Mouse (Mus musculus): ENCODE measurements around the gene Ppp1r13b. TPM values are rescaled to one million over a fixed set of nuclear protein-coding genes. Genes with fewer than 3 reads are reported as not detected.
A peak's percentile ranks its signal among the peaks of the same experiment; 100 is the strongest.

Gene Ppp1r13b
- polyA plus RNA-seq, 1 experiment from 2014 or later, result 19.7 TPM

GRCm38 (mm10) chr12:111914031-111914430, 6.1 kb upstream of the Ppp1r13b start:
- Histone ChIP-seq H3K4me1 (replicated peaks) (no peaks in the 10 kb centered on the region; the same call in 1 of the 2 replicates), H3K9ac (replicated peaks) (no peak overlapping the region), H3K27me3 (peaks cover 14% of the 10 kb centered on the region), H3K9me3 (no peaks in the 10 kb centered on the region), H3K4me3 (replicated peaks) (no peak overlapping the region), H3K27ac (no peak overlapping the region), H3K36me3 (no peaks in the 10 kb centered on the region), H3K4me2 (replicated peaks) (no peak overlapping the region)
- 42% methylated on average over 3 of the region's 3 CpGs for whole genome bisulfite sequencing
- ATAC-seq, result no peak

- no peak overlapping the region for H3K4me2 ChIP-seq (replicated peaks)
- peaks cover 20% of the 10 kb centered on the region for H3K27me3 ChIP-seq
- no peak overlapping the region for H3K9ac ChIP-seq (replicated peaks)
- H3K4me1 ChIP-seq (replicated peaks), result peaks cover 6% of the 10 kb centered on the region
- no peak overlapping the region for H3K27ac ChIP-seq
- H3K36me3 ChIP-seq, result no peaks in the 10 kb centered on the region
- H3K9me3 ChIP-seq, result no peaks in the 10 kb centered on the region
- no peak overlapping the region for H3K4me3 ChIP-seq (replicated peaks)
- no peak for ATAC-seq
- 84% methylated on average over 7 of the region's 7 CpGs for WGBS
Measured at GRCm38 (mm10) chr12:111912802-111913201, 4.9 kb upstream of the Ppp1r13b start.

GRCm38 (mm10) chr12:111911796-111912195, 3.9 kb upstream of the Ppp1r13b start:
- Histone ChIP-seq H3K27me3 (peaks cover 20% of the 10 kb centered on the region), H3K4me1 (replicated peaks) (peaks cover 10% of the 10 kb centered on the region), H3K27ac (no peak overlapping the region), H3K4me2 (replicated peaks) (no peak overlapping the region), H3K4me3 (replicated peaks) (no peak overlapping the region), H3K36me3 (no peaks in the 10 kb centered on the region), H3K9ac (replicated peaks) (no peak overlapping the region), H3K9me3 (no peaks in the 10 kb centered on the region)
- WGBS, result 92% methylated on average over 2 of the region's 2 CpGs
- no peak for ATAC-seq

- H3K9me3 ChIP-seq, result no peaks in the 10 kb centered on the region
- H3K27me3 ChIP-seq, result peaks cover 26% of the 10 kb centered on the region
- no peak overlapping the region for H3K4me3 ChIP-seq (replicated peaks)
- no peak overlapping the region for H3K4me2 ChIP-seq (replicated peaks)
- H3K27ac ChIP-seq, result no peak overlapping the region
- ATAC-seq, result no peak
- no peak overlapping the region for H3K9ac ChIP-seq (replicated peaks)
- 90% methylated on average over 15 of the region's 15 CpGs for WGBS
- peaks cover 15% of the 10 kb centered on the region for H3K4me1 ChIP-seq (replicated peaks)
- no peaks in the 10 kb centered on the region for H3K36me3 ChIP-seq
Measured at GRCm38 (mm10) chr12:111911171-111911760, 3.4 kb upstream of the Ppp1r13b start.

GRCm38 (mm10) chr12:111908997-111909550, 1.2 kb upstream of the Ppp1r13b start:
- WGBS, result 79% methylated on average over 11 of the region's 11 CpGs
- Histone ChIP-seq H3K36me3 (no peaks in the 10 kb centered on the region), H3K27ac (no peak overlapping the region), H3K9ac (replicated peaks) (no peak overlapping the region; the same call in 1 of the 2 replicates), H3K9me3 (no peaks in the 10 kb centered on the region), H3K4me1 (replicated peaks) (peaks cover 16% of the 10 kb centered on the region), H3K4me2 (replicated peaks) (peak overlapping the region; percentile 82), H3K4me3 (replicated peaks) (peak overlapping the region; percentile 83), H3K27me3 (peaks cover 31% of the 10 kb centered on the region)
- no peak for ATAC-seq

- ATAC-seq, result peak; percentile 82
- WGBS, result under 1% methylated on average over 40 of the region's 63 CpGs
- peak overlapping the region; percentile 83 for H3K4me3 ChIP-seq (replicated peaks)
- peaks cover 39% of the 10 kb centered on the region for H3K27me3 ChIP-seq
- peak overlapping the region; percentile 82 for H3K4me2 ChIP-seq (replicated peaks)
- H3K9ac ChIP-seq (replicated peaks), result peak overlapping the region; percentile 92
- H3K27ac ChIP-seq, result peak overlapping the region; percentile 94
- H3K36me3 ChIP-seq, result no peaks in the 10 kb centered on the region
- H3K9me3 ChIP-seq, result no peaks in the 10 kb centered on the region
- peaks cover 16% of the 10 kb centered on the region for H3K4me1 ChIP-seq (replicated peaks)
Measured at GRCm38 (mm10) chr12:111907421-111907891, 454 bp downstream of the Ppp1r13b start.

- H3K9ac ChIP-seq (replicated peaks), result peak overlapping the region; percentile 92
- H3K4me3 ChIP-seq (replicated peaks), result peak overlapping the region; percentile 83
- 48% methylated on average over 5 of the region's 5 CpGs for WGBS
- ATAC-seq, result no peak
- peaks cover 39% of the 10 kb centered on the region for H3K27me3 ChIP-seq
- no peaks in the 10 kb centered on the region for H3K36me3 ChIP-seq
- H3K4me2 ChIP-seq (replicated peaks), result peak overlapping the region; percentile 82
- no peaks in the 10 kb centered on the region for H3K9me3 ChIP-seq
- peaks cover 20% of the 10 kb centered on the region for H3K4me1 ChIP-seq (replicated peaks)
- no peak overlapping the region for H3K27ac ChIP-seq
Measured at GRCm38 (mm10) chr12:111906309-111906875, 1.5 kb downstream of the Ppp1r13b start.

GRCm38 (mm10) chr12:111902488-111902887, 5.4 kb downstream of the Ppp1r13b start:
- Histone ChIP-seq H3K4me2 (replicated peaks) (no peak overlapping the region), H3K9ac (replicated peaks) (no peak overlapping the region), H3K4me1 (replicated peaks) (peaks cover 19% of the 10 kb centered on the region), H3K9me3 (no peaks in the 10 kb centered on the region), H3K27me3 (peaks cover 19% of the 10 kb centered on the region), H3K36me3 (no peaks in the 10 kb centered on the region), H3K27ac (no peak overlapping the region), H3K4me3 (replicated peaks) (no peak overlapping the region)
- whole genome bisulfite sequencing, result 83% methylated on average over 7 of the region's 7 CpGs
- ATAC-seq, result no peak

- no peaks in the 10 kb centered on the region for H3K9me3 ChIP-seq
- H3K4me1 ChIP-seq (replicated peaks), result peaks cover 10% of the 10 kb centered on the region
- H3K4me3 ChIP-seq (replicated peaks), result no peak overlapping the region
- H3K9ac ChIP-seq (replicated peaks), result no peak overlapping the region
- H3K36me3 ChIP-seq, result no peaks in the 10 kb centered on the region
- no peak overlapping the region for H3K4me2 ChIP-seq (replicated peaks)
- H3K27ac ChIP-seq, result no peak overlapping the region
- no peak for ATAC-seq
- peaks cover 14% of the 10 kb centered on the region for H3K27me3 ChIP-seq
- WGBS, result 62% methylated on average over 12 of the region's 12 CpGs
Measured at GRCm38 (mm10) chr12:111901105-111901875, 6.6 kb downstream of the Ppp1r13b start.

- H3K4me2 ChIP-seq (replicated peaks), result no peak overlapping the region
- H3K4me3 ChIP-seq (replicated peaks), result no peak overlapping the region
- WGBS, result 91% methylated on average over 5 of the region's 5 CpGs
- H3K9me3 ChIP-seq, result no peaks in the 10 kb centered on the region
- no peak overlapping the region for H3K9ac ChIP-seq (replicated peaks)
- peaks cover 8% of the 10 kb centered on the region; the same call in 1 of the 2 replicates for H3K4me1 ChIP-seq (replicated peaks)
- H3K27ac ChIP-seq, result no peak overlapping the region
- H3K36me3 ChIP-seq, result no peaks in the 10 kb centered on the region
- no peak for ATAC-seq
- peaks cover 9% of the 10 kb centered on the region; the same call in 1 of the 2 replicates for H3K27me3 ChIP-seq
Measured at GRCm38 (mm10) chr12:111899646-111900045, 8.3 kb downstream of the Ppp1r13b start.

GRCm38 (mm10) chr12:111898686-111899085, 9.2 kb downstream of the Ppp1r13b start:
- no peaks in the 10 kb centered on the region for H3K9me3 ChIP-seq
- no peak overlapping the region for H3K9ac ChIP-seq (replicated peaks)
- H3K27ac ChIP-seq, result no peak overlapping the region
- WGBS, result 83% methylated on average over 9 of the region's 9 CpGs
- H3K36me3 ChIP-seq, result no peaks in the 10 kb centered on the region
- peaks cover 4% of the 10 kb centered on the region; the same call in 1 of the 2 replicates for H3K27me3 ChIP-seq
- no peak overlapping the region for H3K4me3 ChIP-seq (replicated peaks)
- peaks cover 8% of the 10 kb centered on the region; the same call in 1 of the 2 replicates for H3K4me1 ChIP-seq (replicated peaks)
- ATAC-seq, result no peak
- no peak overlapping the region for H3K4me2 ChIP-seq (replicated peaks)

All from midbrain, embryonic 13.5 days (tissue).